Mouse (Mus musculus) layer of hippocampus, adult 9-11 months (tissue): ENCODE data around the gene Pxylp1.

ENCODE experiments used
- DNase-seq: peaks from one replicate; pipeline ENCODE4 v3.0.0; 2022

The Pxylp1 gene

DNA sequence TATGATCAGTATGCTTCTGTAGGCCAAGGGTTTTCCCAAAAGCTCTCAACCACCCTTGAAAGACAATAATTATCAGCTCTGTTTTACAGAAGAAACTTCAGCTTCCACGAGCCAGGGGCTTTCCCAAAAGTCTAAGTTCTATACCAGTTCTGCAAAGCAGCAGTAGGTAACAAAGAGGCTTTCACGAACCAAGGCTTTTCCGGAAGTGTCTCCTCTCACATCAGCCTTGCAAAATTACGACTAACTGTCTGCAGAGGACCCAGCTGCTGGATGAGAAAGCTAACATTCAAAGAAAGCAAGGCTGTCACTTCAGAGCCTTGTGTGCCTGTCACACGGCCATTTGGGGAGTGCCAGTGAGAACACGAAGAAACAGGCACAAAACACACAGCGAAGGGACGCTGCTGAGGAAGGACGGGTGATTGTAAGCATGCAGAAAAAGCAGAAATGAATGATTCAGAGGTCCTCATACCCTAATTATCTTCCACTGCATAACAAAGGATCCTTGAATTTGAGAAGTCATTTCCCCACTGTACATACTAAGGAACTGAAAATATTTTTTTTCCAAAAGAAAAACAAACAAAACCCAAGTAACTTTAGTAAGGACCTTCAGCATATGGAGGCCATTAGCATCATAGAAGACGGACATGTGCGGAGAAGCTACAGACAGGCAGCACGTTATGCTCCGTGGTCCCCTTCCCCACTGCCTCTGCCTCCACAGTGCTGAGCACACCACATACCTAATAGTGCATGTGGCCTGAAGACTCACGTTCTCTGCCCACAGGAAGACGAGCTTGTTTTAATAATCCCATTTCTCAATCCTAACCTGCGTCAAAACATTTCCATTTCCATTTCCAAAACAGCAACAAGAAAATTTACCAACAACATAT lies 38.9 kb downstream of the Pxylp1 start:
- no peak for DNase-seq

- DNase-seq, result no peak
Observed at GRCm38 (mm10) chr9:96851634-96852033, 40.8 kb downstream of the Pxylp1 start.

GRCm38 (mm10) chr9:96851036-96851435 lies 41.4 kb downstream of the Pxylp1 start:
- DNase-seq, result no peak

DNA sequence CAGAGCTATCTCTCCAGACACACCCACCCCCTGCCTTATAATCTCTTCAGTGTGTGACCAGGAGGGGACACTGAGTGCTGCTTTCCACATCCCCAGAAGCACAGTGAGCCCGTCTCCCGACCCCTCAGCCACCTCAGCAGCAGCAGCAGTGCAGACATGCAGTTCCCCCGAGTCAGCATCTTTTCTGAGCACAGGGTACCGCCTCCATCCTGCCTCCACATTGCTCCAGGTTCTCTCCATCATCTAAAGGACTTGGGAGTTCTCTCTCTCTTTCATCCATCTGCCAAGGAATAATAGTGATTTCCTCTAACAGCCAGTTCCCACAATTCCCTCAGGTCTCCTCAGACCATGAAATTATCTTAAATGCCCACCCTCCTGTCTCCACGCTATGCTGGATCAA lies 43.5 kb downstream of the Pxylp1 start:
- DNase-seq, result no peak

- no peak for DNase-seq
Observed at GRCm38 (mm10) chr9:96846361-96846760, 46.1 kb downstream of the Pxylp1 start.

- peak; percentile 86 for DNase-seq
Observed at GRCm38 (mm10) chr9:96844798-96845209, 47.7 kb downstream of the Pxylp1 start.

DNA sequence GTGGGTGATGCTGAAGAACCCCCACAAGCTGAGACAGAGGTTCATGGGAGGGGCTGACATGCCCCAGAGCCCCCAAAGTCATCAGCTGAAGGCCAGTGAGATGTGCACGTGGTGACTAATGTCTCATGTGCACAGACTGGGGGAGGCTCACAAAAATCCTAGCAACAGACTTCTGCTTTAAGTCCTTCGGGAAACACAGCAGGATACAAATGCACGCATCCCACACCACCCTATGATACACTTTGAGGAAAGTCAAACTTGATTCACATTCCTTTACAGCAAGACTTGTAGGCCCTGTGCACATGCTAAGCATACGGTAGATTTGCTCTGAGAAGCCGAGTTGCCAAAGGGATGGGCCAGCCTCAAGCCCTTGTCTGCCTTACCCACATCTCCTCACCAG lies 53.1 kb downstream of the Pxylp1 start:
- no peak for DNase-seq

DNA sequence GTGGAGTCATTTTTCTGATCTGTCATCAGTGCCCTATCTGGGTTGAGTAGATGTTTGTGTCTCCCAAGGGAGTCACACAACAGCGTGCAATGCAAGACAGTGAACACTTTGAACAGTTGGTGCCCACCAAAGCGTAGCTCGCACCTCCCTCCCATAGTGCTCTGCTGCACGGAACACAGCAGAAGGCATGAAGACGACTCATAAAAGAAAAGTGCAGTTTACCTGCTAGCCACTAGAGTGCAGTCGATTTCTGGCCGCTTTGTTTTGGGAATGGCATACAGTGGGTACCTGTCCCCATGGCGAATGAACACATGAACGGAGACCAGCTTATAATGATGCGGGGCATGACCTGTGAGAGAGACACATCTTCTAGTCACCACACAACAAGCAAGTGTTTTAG lies 53.6 kb downstream of the Pxylp1 start:
- DNase-seq, result peak; percentile 48

- DNase-seq, result no peak
Observed at GRCm38 (mm10) chr9:96837781-96838420, 54.6 kb downstream of the Pxylp1 start.

DNA sequence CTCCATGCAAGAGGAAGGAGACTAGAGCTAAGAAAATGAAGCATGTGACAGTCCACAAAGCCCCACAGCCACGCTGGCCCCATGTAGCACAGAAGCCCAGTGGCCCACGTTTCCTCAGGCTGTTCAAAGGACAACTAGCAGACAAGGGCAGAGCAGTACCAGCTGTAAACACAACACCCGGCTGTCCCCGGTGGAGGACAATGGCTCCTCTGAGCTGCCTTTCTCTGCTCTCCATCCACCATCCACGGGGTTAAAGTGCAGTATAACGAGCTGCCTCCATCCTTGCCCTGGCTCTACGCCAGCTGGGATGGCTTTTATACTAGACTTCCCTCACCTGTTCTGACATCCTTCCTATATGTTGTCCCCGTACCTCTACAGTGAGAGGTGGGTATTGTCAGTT lies 55.5 kb downstream of the Pxylp1 start:
- DNase-seq, result no peak

DNA sequence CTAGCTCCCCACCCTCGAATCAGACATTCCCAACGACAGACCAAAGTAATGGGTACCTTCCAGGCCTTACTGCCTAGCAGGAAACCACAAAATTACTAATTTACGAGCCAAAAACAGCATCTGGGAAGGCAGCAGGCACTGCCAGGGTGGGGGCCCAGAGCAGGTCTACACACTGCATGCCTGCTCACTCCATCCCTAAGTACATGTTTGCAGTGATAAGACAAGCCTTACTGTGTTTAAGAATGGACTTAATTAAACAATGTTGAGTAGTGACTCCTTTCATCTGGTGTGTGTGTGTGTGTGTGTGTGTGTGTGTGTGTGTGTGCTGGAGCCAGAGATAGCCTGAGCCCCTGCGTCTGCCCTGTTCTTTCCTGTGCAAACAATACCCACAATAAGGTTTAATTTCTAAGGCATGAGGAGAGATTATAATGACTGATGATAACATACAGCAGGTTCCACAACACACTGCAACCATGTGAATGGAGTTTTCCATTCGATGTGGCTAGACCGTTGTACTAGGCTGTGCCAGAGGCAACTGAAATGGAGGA lies 57.0 kb downstream of the Pxylp1 start:
- DNase-seq, result no peak

DNA sequence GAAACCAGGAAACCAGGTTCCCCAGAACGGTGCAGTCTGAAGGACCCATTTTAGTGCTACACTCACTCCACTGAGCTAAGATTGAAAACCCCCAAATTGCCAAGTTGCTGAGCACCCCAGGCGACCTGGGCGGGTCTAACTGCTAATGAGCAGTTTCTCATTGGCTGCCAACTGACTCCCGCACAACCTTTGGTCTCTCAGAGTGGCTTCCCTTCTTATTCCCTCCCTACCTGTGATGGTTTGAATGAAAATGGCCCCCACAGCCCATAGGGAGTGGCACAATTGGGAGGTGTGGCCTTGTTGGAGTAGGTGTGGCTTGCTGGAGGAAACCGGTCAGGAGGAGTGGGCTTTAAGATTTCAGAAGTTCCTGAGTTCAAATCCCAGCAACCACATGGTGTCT lies 58.9 kb downstream of the Pxylp1 start:
- DNase-seq, result no peak

DNA sequence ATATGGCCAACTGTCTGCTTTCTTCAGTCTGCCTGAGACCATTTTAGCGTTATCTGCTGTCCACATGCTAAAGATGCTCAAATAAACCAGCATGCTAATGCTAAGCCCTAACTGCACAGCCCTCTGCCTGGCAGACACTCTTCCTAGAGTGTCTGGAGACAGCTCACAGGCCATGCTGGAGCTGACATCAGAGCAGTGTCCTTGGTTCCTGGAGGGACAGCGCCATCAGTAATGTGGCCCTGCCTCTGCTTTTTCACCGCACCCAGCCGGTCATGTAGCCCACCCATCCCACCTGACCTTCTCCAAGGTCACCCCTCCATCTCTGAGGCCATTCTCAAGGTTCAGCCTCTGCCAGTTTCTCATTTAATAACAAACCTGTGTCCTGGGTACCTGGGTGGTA lies 60.0 kb downstream of the Pxylp1 start:
- no peak for DNase-seq

DNA sequence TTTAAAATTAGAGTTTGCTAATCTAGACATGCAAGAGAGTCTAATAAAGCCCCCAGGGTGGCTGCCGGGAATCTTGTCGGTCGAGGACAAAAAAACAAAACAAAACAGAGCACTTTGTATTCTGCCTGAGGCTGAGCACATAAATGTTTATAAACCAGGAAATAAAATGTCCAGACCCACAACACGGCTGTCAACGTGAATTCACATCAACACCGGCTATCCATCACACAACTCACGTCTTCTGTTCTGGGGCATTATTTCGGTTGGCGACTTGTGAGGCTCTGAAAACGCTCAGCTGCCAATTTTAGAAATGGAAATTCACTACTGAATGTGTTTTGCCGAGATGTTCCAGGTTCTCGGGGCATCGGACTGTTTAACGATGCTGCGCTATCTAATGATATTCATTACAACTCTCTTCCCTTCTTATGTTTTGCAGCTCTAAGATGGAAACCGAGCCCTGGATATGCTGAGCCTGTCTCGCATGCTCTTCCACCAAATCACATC lies 61.6 kb downstream of the Pxylp1 start:
- DNase-seq, result no peak

- DNase-seq, result no peak
Observed at GRCm38 (mm10) chr9:96829682-96830081, 62.8 kb downstream of the Pxylp1 start.

- DNase-seq, result no peak
Observed at GRCm38 (mm10) chr9:96828071-96828470, 64.4 kb downstream of the Pxylp1 start.

DNA sequence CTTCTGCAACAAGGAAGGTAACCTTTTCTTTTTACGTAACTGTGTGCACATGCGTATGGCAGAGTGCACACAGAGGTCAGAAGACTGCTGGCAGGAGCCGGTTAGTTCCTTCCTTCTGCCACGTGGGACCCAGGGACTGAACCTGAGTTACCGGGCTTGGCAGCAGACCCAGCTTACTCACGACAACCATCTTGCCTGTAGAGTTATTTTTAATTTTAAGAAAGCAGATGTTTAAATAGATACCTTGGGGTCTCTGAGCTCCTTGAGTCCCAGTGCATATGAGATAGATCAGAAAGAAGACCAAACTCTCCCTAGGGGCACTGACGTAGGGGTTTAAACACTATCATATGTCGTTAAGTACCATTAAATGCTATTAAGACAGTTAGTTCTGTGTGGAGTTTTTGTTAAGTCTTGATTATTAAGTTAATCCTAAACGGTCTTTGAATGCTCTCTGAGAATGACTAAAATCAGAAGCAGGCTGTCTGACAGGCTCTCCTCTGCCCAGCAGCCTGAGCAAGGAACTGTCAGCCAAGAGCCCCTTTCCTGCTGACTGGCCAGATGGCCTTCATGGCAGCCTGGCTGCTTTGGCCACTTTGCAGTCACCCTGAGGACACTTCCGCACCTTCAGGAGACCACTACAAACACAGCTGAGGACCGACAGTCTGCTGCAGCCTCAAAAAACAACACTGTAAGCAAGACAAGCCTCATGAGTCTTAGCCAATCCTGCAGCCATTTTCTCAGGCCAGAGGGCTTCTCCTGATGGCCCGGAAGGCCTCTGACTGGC lies 65.3 kb downstream of the Pxylp1 start:
- DNase-seq, result no peak

GRCm38 (mm10) chr9:96824857-96825256 lies 67.6 kb downstream of the Pxylp1 start:
- no peak for DNase-seq

DNA sequence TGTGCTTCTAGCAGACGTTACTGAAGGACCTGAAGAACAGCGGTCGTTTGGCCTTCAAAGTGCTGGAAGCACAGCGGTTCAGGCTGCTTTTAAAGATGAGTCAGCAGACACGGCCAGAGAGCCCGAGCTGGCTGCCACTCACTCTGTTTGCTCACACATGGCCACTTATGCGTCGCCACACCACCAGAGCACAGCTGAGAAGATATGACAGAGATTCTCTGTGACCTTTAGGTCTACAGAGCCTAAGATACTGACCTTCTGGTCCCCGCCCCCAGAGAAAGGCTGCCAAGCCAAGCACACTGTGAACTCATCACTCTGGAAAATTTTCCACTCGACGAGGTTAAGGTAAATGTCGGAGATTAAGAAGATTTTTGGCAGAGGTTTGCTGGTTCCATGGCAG lies 68.4 kb downstream of the Pxylp1 start:
- DNase-seq, result no peak

GRCm38 (mm10) chr9:96823541-96823940 lies 68.9 kb downstream of the Pxylp1 start:
- DNase-seq, result no peak

DNA sequence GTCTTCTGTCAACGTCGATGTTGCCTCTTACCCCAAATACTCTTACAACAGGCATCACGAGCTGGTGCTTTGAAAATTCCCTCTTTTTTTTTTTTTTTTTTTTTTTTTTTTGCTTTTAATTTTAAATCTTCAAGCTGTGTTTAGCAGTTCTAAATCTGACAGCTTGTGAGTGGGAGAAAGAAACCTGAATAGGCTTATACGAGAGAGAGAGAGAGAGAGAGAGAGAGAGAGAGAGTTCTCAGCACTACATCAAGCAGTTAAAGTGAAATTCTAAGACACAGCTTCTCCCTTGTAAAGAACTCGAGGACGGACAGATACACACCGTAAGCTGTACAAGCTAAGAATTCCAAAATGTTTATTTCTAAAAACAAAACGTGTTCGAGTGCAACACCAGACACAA lies 69.5 kb downstream of the Pxylp1 start:
- DNase-seq, result no peak

DNA sequence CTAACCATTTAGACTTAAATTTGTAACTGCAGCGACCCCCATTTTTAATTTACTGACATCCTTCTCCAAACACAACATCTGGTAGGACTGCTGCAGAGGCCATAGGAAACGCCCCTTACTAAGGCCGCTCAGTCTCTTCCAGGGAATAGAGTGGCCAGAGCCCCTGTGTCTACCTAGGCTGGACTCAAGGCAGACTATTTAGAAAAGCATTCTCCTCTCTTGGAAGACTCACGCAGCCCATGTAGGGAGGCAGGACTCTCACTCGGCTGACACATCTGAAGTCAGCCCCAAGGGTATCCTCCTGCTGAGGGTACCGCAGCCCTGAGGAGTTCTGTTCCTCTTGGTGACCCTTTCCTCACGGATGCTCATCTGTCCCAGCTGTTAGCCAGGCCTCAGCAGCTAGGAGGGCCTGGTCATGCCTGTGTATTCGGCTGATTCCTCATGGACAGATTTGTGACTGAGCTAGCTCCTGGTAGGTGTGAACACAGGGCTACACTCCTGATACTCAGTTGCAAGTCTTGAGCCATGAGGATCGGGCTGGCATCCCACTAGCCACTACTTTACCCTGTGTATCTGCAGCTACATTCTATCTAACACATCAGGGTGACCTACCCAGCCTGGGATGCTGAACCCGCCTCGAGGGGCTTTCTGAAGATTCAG lies 73.5 kb downstream of the Pxylp1 start:
- no peak for DNase-seq
